ENCODE assay signal across 9 mouse cellular contexts in the genomic region with DNA sequence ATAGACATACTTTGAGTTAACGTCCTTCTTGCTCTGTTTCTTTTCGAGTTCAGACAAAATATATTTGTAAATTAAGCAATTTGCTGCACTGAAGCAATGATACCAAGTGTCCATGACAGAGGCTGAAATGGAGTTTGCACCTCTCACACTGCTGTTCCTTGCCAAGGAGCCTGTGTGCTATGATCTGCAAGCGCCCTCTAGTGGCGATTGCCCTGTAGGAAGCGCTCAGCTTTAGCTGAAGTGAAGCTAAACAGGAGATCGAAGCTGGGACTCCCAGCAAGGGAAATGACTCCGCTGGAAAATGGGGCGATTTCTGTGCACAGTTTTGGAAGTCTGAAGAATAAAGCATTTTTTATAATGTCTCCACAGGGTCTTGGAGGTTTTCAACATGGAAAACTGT.
DNase-seq lines count a peak whose midpoint lies in the region; ATAC-seq and TF ChIP-seq lines count a peak whose summit lies in the region.
"Had no signal": no experiment of that assay in that cellular context is flagged by ENCODE, and none has a peak within 500 bp of the region (broad histone marks: within the 10 kb centered on the region; RNA-seq: fewer than 3 reads in every experiment).

No protein-coding gene starts in this region.

- ATAC-seq in intestine, embryonic 15.5 days: peak; percentile 80
- ATAC-seq in midbrain, embryonic 11.5 days (ENCODE audit: low FRiP score): peak; percentile 86

- H3K9me3 ChIP-seq in intestine, embryonic 15.5 days: no peaks in the 10 kb centered on the region
- H3K9me3 ChIP-seq in midbrain, embryonic 11.5 days (ENCODE audit: control insufficient read depth, low read length): no peaks in the 10 kb centered on the region

- TF ChIP-seq CTCF in small intestine, adult 2 months (IDR thresholded peaks at IDR 0.05; ENCODE audit: extremely low read depth, insufficient read length, insufficient replicate concordance, low read depth, low read length): peak; percentile 88; the same call in 1 of the 2 replicates

- H3K9ac ChIP-seq in intestine, embryonic 15.5 days: no peak overlapping the region
- H3K9ac ChIP-seq in midbrain, embryonic 11.5 days (ENCODE audit: low read length): no peak overlapping the region

- DNase-seq in adrenal gland, adult 18-20 months (ENCODE audit: low spot score in 2 of 2): peak; percentile 57 to 69
- DNase-seq in cerebellum, postnatal 25 days: peak; percentile 86 to 93
- DNase-seq in gastrocnemius, adult 8-10 months (ENCODE audit: low spot score in 2 of 2): peak; percentile 33 to 48
- peak; percentile 46 to 56 for DNase-seq in left cerebral cortex, adult 8-10 months (ENCODE audit: low spot score in 2 of 2)
- DNase-seq in midbrain, embryonic 11.5 days (ENCODE audit: low spot score, missing footprints): peak; percentile 97
- DNase-seq in natural killer cell, adult 2 months (ENCODE audit: low spot score in 2 of 2): no peak

- H3K27me3 ChIP-seq in intestine, embryonic 15.5 days (replicated peaks): no peaks in the 10 kb centered on the region
- no peaks in the 10 kb centered on the region; the same call in 1 of the 2 replicates for H3K27me3 ChIP-seq in midbrain, embryonic 11.5 days (ENCODE audit: control insufficient read depth, insufficient read depth, low read length)
- H3K27me3 ChIP-seq in small intestine, adult 2 months (ENCODE audit: control insufficient read depth, insufficient read depth, low read length): no peaks in the 10 kb centered on the region

- no peaks in the 10 kb centered on the region for H3K36me3 ChIP-seq in intestine, embryonic 15.5 days
- H3K36me3 ChIP-seq in midbrain, embryonic 11.5 days (ENCODE audit: control insufficient read depth, insufficient read depth, low read length): no peaks in the 10 kb centered on the region
- no peaks in the 10 kb centered on the region for H3K36me3 ChIP-seq in small intestine, adult 2 months (ENCODE audit: control insufficient read depth, insufficient read depth, low read length)

- H3K27ac ChIP-seq in intestine, embryonic 15.5 days: no peak overlapping the region
- no peak overlapping the region for H3K27ac ChIP-seq in midbrain, embryonic 11.5 days (ENCODE audit: low read depth, low read length)
- no peak overlapping the region for H3K27ac ChIP-seq in small intestine, adult 2 months (ENCODE audit: insufficient read depth, low read depth, low read length)

- no peak overlapping the region for H3K4me3 ChIP-seq in intestine, embryonic 15.5 days (replicated peaks)
- no peak overlapping the region for H3K4me3 ChIP-seq in midbrain, embryonic 11.5 days (ENCODE audit: low read depth, low read length)
- no peak overlapping the region for H3K4me3 ChIP-seq in small intestine, adult 2 months (ENCODE audit: low read depth, low read length)
- H3K4me3 ChIP-seq: myocyte had no signal

- no peak overlapping the region for H3K4me2 ChIP-seq in intestine, embryonic 15.5 days (replicated peaks)
- H3K4me2 ChIP-seq in midbrain, embryonic 11.5 days: no peak overlapping the region

- TF ChIP-seq POLR2A in small intestine, adult 2 months (IDR thresholded peaks at IDR 0.05; ENCODE audit: low read depth, low read length): no peak

- no peaks in the 10 kb centered on the region for H3K4me1 ChIP-seq in intestine, embryonic 15.5 days (replicated peaks)
- no peaks in the 10 kb centered on the region for H3K4me1 ChIP-seq in midbrain, embryonic 11.5 days (ENCODE audit: control insufficient read depth, insufficient read depth, low read length)
- H3K4me1 ChIP-seq in small intestine, adult 2 months (ENCODE audit: control insufficient read depth, insufficient read depth, insufficient read length, low read length): no peaks in the 10 kb centered on the region

- WGBS in intestine, embryonic 15.5 days: 3% methylated on average over 8 of the region's 8 CpGs
- WGBS in midbrain, embryonic 11.5 days: 3% methylated on average over 8 of the region's 8 CpGs
- 4% methylated on average over 8 of the region's 8 CpGs for WGBS in small intestine, adult 2 months

Comparison
In these comparisons a context has a peak if more than half of its experiments do, and no peak if none do; other contexts are left out.
1. DNase-seq: peak in adrenal gland, adult 18-20 months (2 of 2), cerebellum, postnatal 25 days (2 of 2), gastrocnemius, adult 8-10 months (2 of 2), left cerebral cortex, adult 8-10 months (2 of 2) and midbrain, embryonic 11.5 days (single experiment); none in natural killer cell, adult 2 months (0 of 2).